Mouse (Mus musculus) forebrain, embryonic 10.5 days (tissue): Measurements from ENCODE around the gene Lclat1. TPM values are rescaled to one million over a fixed set of nuclear protein-coding genes. Genes with fewer than 3 reads are reported as not detected.
A peak's percentile ranks its signal among the peaks of the same experiment; 100 is the strongest.

Experiments
- DNase-seq: peaks from one replicate; pipeline ENCODE4 v3.0.0-alpha.2; 2017; ENCODE audit warnings: low spot score; ENCODE audit errors: extremely low spot score
- H3K27ac ChIP-seq: fragments of 300-500 bp; sonication (generic); 2 replicates; pipeline ENCODE4 v1.5.1; 2016; ENCODE audit warnings: mild to moderate bottlenecking
- H3K27me3 ChIP-seq: fragments of 300-500 bp; sonication (generic); 2 replicates; pipeline ENCODE4 v1.6.1; 2016; ENCODE audit warnings: mild to moderate bottlenecking; ENCODE audit not compliant: poor library complexity, severe bottlenecking
- H3K36me3 ChIP-seq: fragments of 300-500 bp; sonication (generic); replicated peaks from 2 replicates; pipeline ENCODE4 v1.6.1; 2016; ENCODE audit warnings: mild to moderate bottlenecking, moderate library complexity
- H3K4me1 ChIP-seq: fragments of 300-500 bp; sonication (generic); 2 replicates; pipeline ENCODE4 v1.6.1; 2016
- H3K4me3 ChIP-seq: fragments of 300-500 bp; sonication (generic); 2 replicates; pipeline ENCODE4 v1.5.1; 2016; ENCODE audit warnings: mild to moderate bottlenecking, moderate library complexity
- H3K9me3 ChIP-seq: fragments of 300-500 bp; sonication (generic); 2 replicates; pipeline ENCODE4 v1.6.1; 2016; ENCODE audit warnings: mild to moderate bottlenecking, moderate library complexity
- WGBS: fragments of 180-500 bp; shearing (Covaris S2); methylation state at CpG from one replicate; pipeline ENCODE4 v1.1.7; 2016; 5-methylcytosine and 5-hydroxymethylcytosine counted together
- polyA plus RNA-seq: library from polyadenylated mRNA; unstranded; fragments of >200 nt; fragmentation: Nextera tagmentation; extraction: Ambion mirVana; gene quantifications from 2 replicates; pipeline ENCODE4 v1.2.1, GENCODE M21; 2016

Lclat1 gene
- polyA plus RNA-seq, 1 experiment from 2014 or later: 10.4 TPM

DNA sequence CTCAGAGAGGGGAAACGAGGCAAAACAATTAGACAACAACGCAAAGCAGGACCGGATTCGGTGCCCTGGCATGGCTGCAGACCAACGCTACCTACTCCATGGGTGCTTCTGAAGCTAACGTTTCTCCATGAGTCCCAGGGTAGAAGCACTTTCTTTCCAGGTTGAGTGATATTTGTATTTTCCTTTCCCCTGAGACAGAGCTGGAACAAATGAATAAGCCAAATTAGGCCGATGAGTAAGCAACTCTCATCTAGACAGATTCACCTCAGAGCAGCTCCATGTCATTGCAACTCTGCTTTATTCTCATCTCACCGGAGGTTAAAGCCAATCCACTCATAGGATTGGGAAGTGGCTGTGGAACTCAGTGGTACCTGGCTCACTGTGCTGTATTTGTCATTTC is 12.2 kb upstream of the Lclat1 start:
- H3K4me1 ChIP-seq: no peaks in the 10 kb centered on the region
- DNase-seq: no peak
- no peak overlapping the region for H3K4me3 ChIP-seq
- H3K9me3 ChIP-seq: no peaks in the 10 kb centered on the region
- H3K27me3 ChIP-seq: no peaks in the 10 kb centered on the region
- WGBS: 85% methylated on average over 8 of the region's 8 CpGs
- no peaks in the 10 kb centered on the region for H3K36me3 ChIP-seq
- no peak overlapping the region for H3K27ac ChIP-seq

DNA sequence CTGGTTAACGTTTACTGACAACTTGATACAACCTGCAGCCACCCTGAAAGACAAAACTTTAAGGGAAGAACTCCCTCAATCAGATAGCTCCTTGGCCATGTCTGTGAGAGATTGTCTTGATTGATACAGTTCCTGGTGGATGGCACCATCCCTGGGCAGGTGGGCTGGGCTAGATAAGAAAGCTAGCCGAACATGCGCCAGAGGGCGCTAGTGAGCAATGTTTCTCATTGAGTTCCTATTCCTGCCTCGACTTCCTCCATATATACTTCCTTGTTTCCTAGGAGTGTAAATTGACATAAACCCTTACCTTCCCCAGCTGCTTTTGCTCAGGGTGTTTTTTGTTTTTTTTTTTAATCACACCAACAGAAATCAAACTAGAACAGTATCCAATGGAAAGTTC is 11.3 kb upstream of the Lclat1 start:
- no peaks in the 10 kb centered on the region for H3K9me3 ChIP-seq
- peak; percentile 24 for DNase-seq
- H3K4me3 ChIP-seq: no peak overlapping the region
- H3K27me3 ChIP-seq: no peaks in the 10 kb centered on the region
- H3K36me3 ChIP-seq: no peaks in the 10 kb centered on the region
- H3K4me1 ChIP-seq: no peaks in the 10 kb centered on the region
- WGBS: 42% methylated on average over 5 of the region's 5 CpGs
- no peak overlapping the region for H3K27ac ChIP-seq

DNA sequence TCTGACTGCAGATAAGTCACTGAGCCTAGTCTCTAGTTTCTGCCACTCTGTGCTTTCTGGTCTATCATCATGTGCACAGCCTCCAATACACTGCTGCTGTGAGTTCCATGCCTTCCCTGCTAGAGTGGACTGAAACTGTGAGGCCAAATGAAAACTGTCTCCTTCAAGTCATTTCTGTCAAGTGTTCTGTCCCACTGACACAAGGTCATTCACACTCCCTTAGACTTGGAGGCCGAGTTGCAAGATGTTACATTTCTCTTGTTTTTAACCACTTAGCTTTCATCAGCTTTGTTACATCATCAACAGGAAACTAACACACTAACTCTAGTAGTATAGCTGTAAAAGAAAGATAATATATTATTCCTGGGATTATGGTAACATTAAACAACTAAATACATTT is 9.1 kb upstream of the Lclat1 start:
- no peaks in the 10 kb centered on the region for H3K9me3 ChIP-seq
- no peaks in the 10 kb centered on the region for H3K36me3 ChIP-seq
- H3K4me3 ChIP-seq: no peak overlapping the region
- DNase-seq: no peak
- H3K4me1 ChIP-seq: no peaks in the 10 kb centered on the region
- no peaks in the 10 kb centered on the region for H3K27me3 ChIP-seq
- WGBS: 80% methylated on average over 1 of the region's 1 CpGs
- no peak overlapping the region for H3K27ac ChIP-seq

DNA sequence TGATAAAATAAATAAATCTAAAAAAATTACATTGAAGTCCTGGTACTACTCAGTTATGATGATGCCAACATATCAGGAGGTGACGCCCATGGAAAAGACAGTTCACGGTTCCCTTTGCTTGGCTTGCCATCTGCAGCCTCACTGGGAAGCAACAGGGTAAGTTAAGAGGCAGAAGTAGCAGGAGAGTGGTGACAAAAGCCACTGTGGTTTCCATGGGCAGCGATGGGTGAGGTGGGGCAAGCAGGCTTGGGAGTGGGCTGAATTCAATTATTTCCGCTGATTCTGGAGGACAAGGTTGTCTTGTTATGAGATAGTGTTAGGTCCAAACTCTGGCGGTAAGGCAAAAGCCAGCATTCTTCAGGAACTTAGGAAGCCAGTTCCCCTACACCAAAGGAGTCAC is 7.4 kb upstream of the Lclat1 start:
- no peaks in the 10 kb centered on the region for H3K4me1 ChIP-seq
- no peak overlapping the region for H3K4me3 ChIP-seq
- 94% methylated on average over 5 of the region's 5 CpGs for WGBS
- H3K36me3 ChIP-seq: no peaks in the 10 kb centered on the region
- no peak for DNase-seq
- H3K9me3 ChIP-seq: no peaks in the 10 kb centered on the region
- no peak overlapping the region for H3K27ac ChIP-seq
- H3K27me3 ChIP-seq: no peaks in the 10 kb centered on the region

DNA sequence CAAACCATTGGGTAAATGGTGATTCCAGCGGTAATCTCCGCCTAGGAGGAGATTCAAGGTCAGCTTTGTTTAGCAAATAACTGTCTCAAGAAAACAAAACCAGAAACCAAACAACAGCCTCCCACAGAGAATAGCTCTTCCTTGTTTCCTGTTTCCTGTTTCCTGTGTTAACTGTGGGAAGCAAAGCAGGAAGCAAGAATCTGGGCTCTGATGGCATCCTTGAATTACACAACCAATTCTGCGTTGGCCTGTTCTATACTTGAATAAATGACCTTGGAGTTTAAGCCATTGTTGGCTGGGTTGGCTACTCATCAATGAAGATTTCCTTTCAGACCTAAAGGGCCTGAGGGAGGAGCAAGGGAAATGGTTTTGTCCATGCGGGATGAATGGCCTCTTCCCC is 5.2 kb upstream of the Lclat1 start:
- no peak overlapping the region for H3K27ac ChIP-seq
- no peaks in the 10 kb centered on the region for H3K36me3 ChIP-seq
- 86% methylated on average over 4 of the region's 4 CpGs for WGBS
- H3K9me3 ChIP-seq: no peaks in the 10 kb centered on the region
- DNase-seq: no peak
- peaks cover 3% of the 10 kb centered on the region; the same call in 1 of the 2 replicates for H3K4me1 ChIP-seq
- H3K27me3 ChIP-seq: no peaks in the 10 kb centered on the region
- no peak overlapping the region for H3K4me3 ChIP-seq

DNA sequence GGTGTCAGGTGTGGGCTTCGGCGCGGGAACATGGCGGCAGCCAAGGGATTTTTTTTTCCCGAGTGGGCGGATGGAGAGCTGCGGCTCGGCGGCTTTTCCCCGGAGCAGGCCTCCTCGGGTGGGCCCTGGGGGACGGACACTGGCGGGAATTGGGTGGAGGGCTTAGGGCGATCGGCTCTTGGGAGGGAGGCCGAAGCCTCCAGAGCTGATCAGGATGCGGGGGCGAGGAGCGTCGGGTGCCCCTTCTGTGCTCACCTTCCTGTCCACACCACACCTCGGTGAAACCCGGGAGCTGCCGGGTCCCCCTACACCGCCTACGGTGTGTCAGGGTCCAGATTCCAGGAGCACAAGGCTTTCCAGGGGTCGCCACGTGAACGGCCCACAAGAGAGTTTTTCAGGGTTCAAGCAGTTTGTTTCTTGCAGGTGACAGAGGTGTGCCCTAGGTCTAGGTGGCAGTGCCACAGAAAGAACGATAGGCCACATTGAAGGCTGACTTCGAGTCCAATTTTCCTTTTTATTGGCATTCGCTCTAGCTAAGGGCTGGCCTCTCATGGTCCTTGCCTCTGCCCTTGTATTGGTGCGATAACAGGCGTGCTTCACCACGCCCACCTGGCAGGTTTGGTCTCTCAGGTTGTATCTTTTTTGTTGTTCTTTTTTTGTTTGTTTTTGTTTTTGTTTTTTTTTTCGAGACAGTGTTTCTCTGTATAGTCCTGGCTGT is 544 bp downstream of the Lclat1 start:
- WGBS: 7% methylated on average over 35 of the region's 35 CpGs
- peak; percentile 27 for DNase-seq
- Histone ChIP-seq H3K27me3 (no peaks in the 10 kb centered on the region), H3K4me3 (peak overlapping the region; percentile 94), H3K9me3 (no peaks in the 10 kb centered on the region), H3K27ac (peak overlapping the region; percentile 91), H3K36me3 (no peaks in the 10 kb centered on the region), H3K4me1 (peaks cover 22% of the 10 kb centered on the region)

DNA sequence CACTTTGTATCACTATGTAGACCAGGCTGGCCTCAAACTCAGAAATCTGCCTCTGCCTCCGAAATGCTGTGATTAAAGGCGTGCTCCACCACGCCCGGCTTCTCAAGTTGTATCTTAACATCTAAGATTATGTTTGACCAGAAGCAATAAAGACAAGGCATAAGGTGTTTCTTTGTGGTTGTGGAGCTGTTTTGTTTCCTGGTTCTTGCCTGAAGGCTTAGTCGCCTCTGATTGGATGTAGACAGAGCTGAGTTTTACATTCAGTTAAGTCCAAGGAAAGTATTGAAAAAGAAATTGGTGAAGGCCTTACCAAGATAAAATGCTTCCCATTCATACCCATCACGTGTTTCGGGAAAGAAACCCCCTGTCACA is 1.1 kb downstream of the Lclat1 start:
- Histone ChIP-seq H3K36me3 (no peaks in the 10 kb centered on the region), H3K9me3 (no peaks in the 10 kb centered on the region), H3K27ac (no peak overlapping the region), H3K4me3 (peak overlapping the region; percentile 94), H3K4me1 (peaks cover 22% of the 10 kb centered on the region), H3K27me3 (no peaks in the 10 kb centered on the region)
- whole genome bisulfite sequencing: 86% methylated on average over 7 of the region's 7 CpGs
- DNase-seq: no peak

DNA sequence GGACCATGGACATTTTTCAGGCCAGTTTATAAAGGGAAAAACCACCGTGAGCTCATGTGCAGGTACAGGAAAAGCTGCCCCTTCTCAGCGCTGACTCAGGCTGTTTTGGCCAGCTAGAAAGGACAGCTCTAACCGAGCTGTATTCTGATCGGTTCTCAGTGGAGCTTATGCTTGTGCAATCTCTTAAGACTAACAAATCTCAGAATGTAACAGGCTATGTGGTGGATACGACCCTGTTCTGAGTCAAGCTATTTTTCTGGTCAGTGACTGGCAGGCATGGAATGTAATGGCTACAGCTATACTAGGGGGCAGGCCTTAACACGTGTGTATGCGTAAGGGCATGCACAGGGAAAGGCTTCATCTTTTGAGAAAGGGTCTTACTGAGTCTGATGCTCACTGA is 4.3 kb downstream of the Lclat1 start:
- no peak for DNase-seq
- Histone ChIP-seq H3K27ac (no peak overlapping the region), H3K36me3 (no peaks in the 10 kb centered on the region), H3K4me3 (no peak overlapping the region), H3K4me1 (peaks cover 22% of the 10 kb centered on the region), H3K27me3 (no peaks in the 10 kb centered on the region), H3K9me3 (no peaks in the 10 kb centered on the region)
- WGBS: 79% methylated on average over 7 of the region's 7 CpGs

DNA sequence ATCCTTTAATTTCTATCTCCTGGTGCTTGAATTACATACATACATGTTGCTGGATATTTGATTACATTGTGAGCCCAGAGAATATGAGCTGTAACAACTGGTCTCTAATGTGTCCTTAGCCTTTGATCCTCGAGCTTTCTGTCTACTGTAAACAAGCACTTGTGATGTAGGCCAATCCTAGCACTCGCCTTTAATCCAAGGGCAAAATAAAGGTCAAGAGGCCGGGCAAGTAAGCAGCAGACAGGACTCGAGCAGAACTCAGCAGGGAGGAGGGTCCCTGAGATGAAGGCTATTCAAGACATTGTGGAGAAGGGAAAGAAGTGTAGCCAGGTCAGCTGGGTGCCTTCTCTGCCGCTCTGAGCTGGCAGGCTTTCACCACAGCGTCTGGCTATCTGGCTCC is 4.8 kb downstream of the Lclat1 start:
- Histone ChIP-seq H3K9me3 (no peaks in the 10 kb centered on the region), H3K4me1 (peaks cover 19% of the 10 kb centered on the region), H3K4me3 (no peak overlapping the region), H3K36me3 (no peaks in the 10 kb centered on the region), H3K27ac (no peak overlapping the region), H3K27me3 (no peaks in the 10 kb centered on the region)
- 18% methylated on average over 6 of the region's 6 CpGs for WGBS
- no peak for DNase-seq

DNA sequence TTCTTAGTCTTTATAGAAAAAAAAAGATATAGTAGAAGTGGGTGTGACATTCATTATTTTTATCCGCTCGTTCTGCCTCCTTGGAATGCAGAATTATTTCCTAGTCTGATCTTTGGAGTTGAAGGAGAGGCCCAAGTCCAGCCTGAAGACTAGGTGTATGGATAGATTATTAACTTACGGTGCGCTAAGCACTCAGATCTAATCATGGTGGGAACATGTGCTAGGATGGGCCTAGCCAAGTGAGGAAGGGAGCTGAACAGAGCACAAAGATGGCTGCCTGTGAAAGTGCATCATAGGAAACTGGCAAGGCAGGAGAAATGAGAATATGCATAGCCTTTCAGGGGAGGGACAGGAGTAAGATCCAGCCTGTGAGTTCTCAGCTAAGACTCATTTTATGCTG is 5.4 kb downstream of the Lclat1 start:
- Histone ChIP-seq H3K27ac (no peak overlapping the region), H3K4me1 (peaks cover 18% of the 10 kb centered on the region), H3K36me3 (no peaks in the 10 kb centered on the region), H3K9me3 (no peaks in the 10 kb centered on the region), H3K27me3 (no peaks in the 10 kb centered on the region), H3K4me3 (no peak overlapping the region)
- 95% methylated on average over 4 of the region's 4 CpGs for WGBS
- DNase-seq: no peak

DNA sequence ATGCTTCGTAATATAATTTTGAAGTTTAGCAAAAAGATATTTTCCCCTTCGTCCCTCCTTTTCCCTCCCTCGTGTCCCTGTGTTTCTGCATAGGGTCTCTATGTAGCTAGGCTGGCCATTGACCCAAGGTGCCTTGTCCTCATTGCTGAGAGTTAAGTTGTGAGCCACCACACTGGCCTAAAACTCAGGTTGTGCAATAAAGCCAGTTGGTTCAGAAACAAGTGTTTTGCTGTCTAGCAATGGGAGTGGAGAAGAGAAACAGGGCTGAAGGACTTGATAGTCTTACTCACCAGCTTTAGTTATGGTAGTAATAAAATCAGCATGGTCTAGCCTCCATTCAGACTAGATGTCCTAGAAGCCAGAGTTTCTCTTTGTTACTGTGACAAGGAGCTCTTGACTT is 10.3 kb downstream of the Lclat1 start:
- H3K9me3 ChIP-seq: no peaks in the 10 kb centered on the region
- H3K36me3 ChIP-seq: no peaks in the 10 kb centered on the region
- H3K4me3 ChIP-seq: no peak overlapping the region
- H3K27me3 ChIP-seq: no peaks in the 10 kb centered on the region
- no peak for DNase-seq
- WGBS: 95% methylated on average over 3 of the region's 3 CpGs
- no peaks in the 10 kb centered on the region for H3K4me1 ChIP-seq
- no peak overlapping the region for H3K27ac ChIP-seq

DNA sequence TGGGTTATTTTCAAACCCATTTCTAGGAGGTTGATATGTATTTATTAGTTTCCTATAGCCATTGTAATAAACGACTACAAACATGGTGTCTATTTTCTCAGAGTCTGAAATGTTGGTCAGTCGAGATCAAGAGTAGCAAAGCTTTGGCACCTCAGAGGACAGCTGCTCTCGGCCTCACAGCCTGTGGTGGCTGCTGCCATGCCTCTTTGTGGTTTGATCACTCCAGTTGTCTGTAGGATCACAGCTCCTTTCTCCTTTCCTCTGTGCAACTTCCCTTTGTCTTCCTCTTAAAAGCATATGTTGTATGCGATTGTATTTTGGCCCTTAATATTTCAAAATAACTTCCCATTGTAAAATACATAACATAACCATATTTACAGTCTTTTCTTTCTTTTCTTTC is 10.9 kb downstream of the Lclat1 start:
- 84% methylated on average over 4 of the region's 4 CpGs for WGBS
- Histone ChIP-seq H3K36me3 (no peaks in the 10 kb centered on the region), H3K27ac (no peak overlapping the region), H3K27me3 (no peaks in the 10 kb centered on the region), H3K4me1 (no peaks in the 10 kb centered on the region), H3K4me3 (no peak overlapping the region), H3K9me3 (no peaks in the 10 kb centered on the region)
- no peak for DNase-seq

DNA sequence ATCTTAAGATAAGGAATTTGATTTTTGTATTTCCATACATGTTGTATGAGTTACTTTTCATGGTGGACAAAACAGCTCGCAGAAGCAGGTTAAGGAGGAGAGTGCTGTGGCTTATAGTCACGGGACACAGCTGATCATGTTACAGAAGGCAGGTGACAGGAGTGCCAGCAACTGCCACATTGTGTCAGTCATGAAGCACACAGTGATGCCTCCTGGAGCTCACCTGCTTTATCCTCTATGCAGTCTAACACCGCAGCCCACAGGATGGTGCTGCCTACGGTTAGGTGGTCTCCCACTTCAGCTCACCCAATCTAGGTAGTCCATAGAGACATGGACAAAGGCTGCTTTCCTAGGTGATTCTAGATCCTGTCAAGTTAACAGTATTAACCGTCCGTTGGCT is 11.4 kb downstream of the Lclat1 start:
- no peaks in the 10 kb centered on the region for H3K9me3 ChIP-seq
- H3K27ac ChIP-seq: no peak overlapping the region
- no peak overlapping the region for H3K4me3 ChIP-seq
- no peak for DNase-seq
- no peaks in the 10 kb centered on the region for H3K36me3 ChIP-seq
- H3K4me1 ChIP-seq: no peaks in the 10 kb centered on the region
- 92% methylated on average over 6 of the region's 6 CpGs for WGBS
- H3K27me3 ChIP-seq: no peaks in the 10 kb centered on the region

DNA sequence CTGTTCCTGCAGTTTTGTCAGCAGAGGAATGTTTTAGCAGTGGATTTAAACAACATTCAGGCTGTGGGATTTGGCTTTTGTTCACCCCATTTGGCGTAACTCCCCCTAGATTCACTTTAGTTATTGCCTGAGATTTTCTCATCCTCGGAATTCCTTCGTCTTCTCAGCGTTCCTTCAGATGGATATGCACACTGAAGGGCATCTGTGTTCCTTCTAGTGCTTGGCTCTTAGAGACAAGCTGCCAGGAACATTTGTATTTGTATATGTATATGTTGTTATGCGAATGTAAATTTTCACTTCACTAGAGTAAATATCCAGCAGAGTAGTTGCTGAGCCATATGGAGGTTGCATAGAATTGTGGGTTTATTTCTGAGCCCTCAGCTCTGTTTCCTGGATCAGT is 12.8 kb downstream of the Lclat1 start:
- Histone ChIP-seq H3K9me3 (no peaks in the 10 kb centered on the region), H3K27me3 (no peaks in the 10 kb centered on the region), H3K4me3 (no peak overlapping the region), H3K4me1 (no peaks in the 10 kb centered on the region), H3K27ac (no peak overlapping the region), H3K36me3 (no peaks in the 10 kb centered on the region)
- 89% methylated on average over 5 of the region's 5 CpGs for WGBS
- DNase-seq: no peak
